Mouse (Mus musculus): Measurements from ENCODE around the gene Atg4d.
"Not testable (repeated sequence)": the region's sequence is repeated elsewhere in the genome, so short reads cannot be mapped to it uniquely, and the experiment has no call there.

The Atg4d gene

GRCm38 (mm10) chr9:21265000-21265561, at the start of gene Atg4d:
Atg4d (plus strand) TSS chr9:21265293.
- DNase-seq (ENCODE audit: low spot score in 2 of 2): peak; percentile 94 to 95

- DNase-seq (ENCODE audit: low spot score in 2 of 2): peak; percentile 38 to 59
These were observed 48.8 kb upstream of the Atg4d start for GRCm38 (mm10) chr9:21216050-21216841.

GRCm38 (mm10) chr9:21219820-21220219, 45.3 kb upstream of the Atg4d start:
- no peak for DNase-seq (ENCODE audit: low spot score in 2 of 2)

- DNase-seq (ENCODE audit: low spot score in 2 of 2): peak; percentile 95
These were observed 44.4 kb upstream of the Atg4d start for GRCm38 (mm10) chr9:21220490-21221382.

GRCm38 (mm10) chr9:21221383-21221929, 43.6 kb upstream of the Atg4d start:
- DNase-seq (ENCODE audit: low spot score in 2 of 2): no peak

GRCm38 (mm10) chr9:21223490-21223889, 41.6 kb upstream of the Atg4d start:
- DNase-seq (ENCODE audit: low spot score in 2 of 2): not testable (repeated sequence)

- DNase-seq (ENCODE audit: low spot score in 2 of 2): no peak
These were observed 41.2 kb upstream of the Atg4d start for GRCm38 (mm10) chr9:21223906-21224305.

GRCm38 (mm10) chr9:21224576-21225414, 40.3 kb upstream of the Atg4d start:
- DNase-seq (ENCODE audit: low spot score in 2 of 2): peak in 1 of 2 experiments; percentile 37

- DNase-seq (ENCODE audit: low spot score in 2 of 2): no peak
These were observed 39.7 kb upstream of the Atg4d start for GRCm38 (mm10) chr9:21225415-21225758.

- peak in 1 of 2 experiments; percentile 34 for DNase-seq (ENCODE audit: low spot score in 2 of 2)
These were observed 37.8 kb upstream of the Atg4d start for GRCm38 (mm10) chr9:21227342-21227741.

GRCm38 (mm10) chr9:21231551-21231950, 33.5 kb upstream of the Atg4d start:
- DNase-seq (ENCODE audit: low spot score in 2 of 2): no peak

- DNase-seq (ENCODE audit: low spot score in 2 of 2): no peak
These were observed 32.2 kb upstream of the Atg4d start for GRCm38 (mm10) chr9:21232867-21233266.

GRCm38 (mm10) chr9:21233366-21233765, 31.7 kb upstream of the Atg4d start:
- DNase-seq (ENCODE audit: low spot score in 2 of 2): no peak

GRCm38 (mm10) chr9:21233805-21234204, 31.3 kb upstream of the Atg4d start:
- DNase-seq (ENCODE audit: low spot score in 2 of 2): no peak

GRCm38 (mm10) chr9:21235341-21235740, 29.8 kb upstream of the Atg4d start:
- DNase-seq (ENCODE audit: low spot score in 2 of 2): peak in 1 of 2 experiments; percentile 1

GRCm38 (mm10) chr9:21236991-21237367, 28.1 kb upstream of the Atg4d start:
- DNase-seq (ENCODE audit: low spot score in 2 of 2): no peak

- DNase-seq (ENCODE audit: low spot score in 2 of 2): peak; percentile 36 to 42
These were observed 27.6 kb upstream of the Atg4d start for GRCm38 (mm10) chr9:21237368-21238003.

- peak in 1 of 2 experiments; percentile 41 for DNase-seq (ENCODE audit: low spot score in 2 of 2)
These were observed 26.9 kb upstream of the Atg4d start for GRCm38 (mm10) chr9:21238004-21238732.

GRCm38 (mm10) chr9:21238733-21239464, 26.2 kb upstream of the Atg4d start, which contains the start of gene Keap1:
Keap1 (minus strand) TSS chr9:21239361.
- DNase-seq (ENCODE audit: low spot score in 2 of 2): peak; percentile 61 to 75
